23 mouse cellular contexts compared by ENCODE assay signal in genomic region chr19:11846333-11846732, GRCm38 (mm10). TPM values are rescaled to one million over a fixed set of nuclear protein-coding genes. Genes with fewer than 3 reads are reported as not detected.
"Had no signal": no experiment of that assay in that cellular context is flagged by ENCODE, and none has a peak within 500 bp of the region (broad histone marks: within the 10 kb centered on the region; RNA-seq: fewer than 3 reads in every experiment).

No protein-coding gene starts in this region.

- H3K4me2 ChIP-seq: kidney, embryonic 15.5 days; limb, embryonic 13.5 days; liver, embryonic 12.5 days; liver, embryonic 15.5 days; lung, embryonic 15.5 days; midbrain, embryonic 11.5 days had no signal

- H3K27me3 ChIP-seq: kidney, embryonic 15.5 days; limb, embryonic 13.5 days; liver, embryonic 12.5 days; liver, embryonic 15.5 days; lung, embryonic 15.5 days had no signal

- DNase-seq: kidney, postnatal 10 days; kidney, postnatal 36 days; liver; lung, adult 18-20 months; lung, postnatal 10 days; lung, postnatal 36 days; midbrain, embryonic 14.5 days; thymus, adult 2 months; thymus, postnatal 14 days; thymus, postnatal 4 days had no signal

- H3K36me3 ChIP-seq: kidney, embryonic 15.5 days; limb, embryonic 10.5 days; limb, embryonic 13.5 days; liver, embryonic 12.5 days; liver, embryonic 15.5 days; lung, embryonic 15.5 days had no signal

- H3K4me1 ChIP-seq: kidney, embryonic 15.5 days; limb, embryonic 10.5 days; limb, embryonic 13.5 days; liver, embryonic 12.5 days; liver, embryonic 15.5 days; lung, embryonic 15.5 days had no signal

- H3K27ac ChIP-seq: kidney, embryonic 15.5 days; limb, embryonic 10.5 days; limb, embryonic 13.5 days; liver, embryonic 12.5 days; liver, embryonic 15.5 days; lung, embryonic 15.5 days had no signal

- H3K4me3 ChIP-seq: kidney, embryonic 15.5 days; limb, embryonic 10.5 days; limb, embryonic 13.5 days; liver, embryonic 12.5 days; liver, embryonic 15.5 days; lung, embryonic 15.5 days had no signal

- H3K9ac ChIP-seq: kidney, embryonic 15.5 days; limb, embryonic 13.5 days; liver, embryonic 12.5 days; liver, embryonic 15.5 days; lung, embryonic 15.5 days had no signal

- ATAC-seq: liver, embryonic 12.5 days had no signal

- H3K9me3 ChIP-seq: kidney, embryonic 15.5 days; limb, embryonic 10.5 days; limb, embryonic 13.5 days; liver, embryonic 12.5 days; liver, embryonic 15.5 days; lung, embryonic 15.5 days had no signal

RNA-seq across cellular contexts. Expression of gene Olfr1417, which starts 7.3 kb away (rescaled TPM):
- polyA plus RNA-seq: kidney, embryonic 15.5 days; limb, embryonic 10.5 days; limb, embryonic 13.5 days; liver, embryonic 12.5 days; liver, embryonic 15.5 days; lung, embryonic 15.5 days; midbrain, embryonic 11.5 days; neural tube, embryonic 11.5 days; small intestine, adult 2 months; spleen, adult 2 months; thymus, adult 2 months had no signal

RNA-seq across cellular contexts. Expression of gene Olfr1418, which starts 14.5 kb away (rescaled TPM):
- polyA plus RNA-seq: kidney, embryonic 15.5 days; limb, embryonic 10.5 days; limb, embryonic 13.5 days; liver, embryonic 12.5 days; liver, embryonic 15.5 days; lung, embryonic 15.5 days; midbrain, embryonic 11.5 days; midbrain, embryonic 14.5 days; midbrain, postnatal 0 days; neural tube, embryonic 11.5 days; neural tube, embryonic 14.5 days; small intestine, adult 2 months; spleen, adult 2 months; stomach, embryonic 16.5 days; thymus, adult 2 months had no signal

RNA-seq across cellular contexts. Expression of gene Olfr1419, which starts 28.6 kb away (rescaled TPM):
- polyA plus RNA-seq: kidney, embryonic 15.5 days; limb, embryonic 10.5 days; limb, embryonic 13.5 days; liver, embryonic 12.5 days; liver, embryonic 15.5 days; lung, embryonic 15.5 days; midbrain, embryonic 11.5 days; midbrain, embryonic 14.5 days; midbrain, postnatal 0 days; neural tube, embryonic 11.5 days; neural tube, embryonic 14.5 days; small intestine, adult 2 months; spleen, adult 2 months; stomach, embryonic 16.5 days; thymus, adult 2 months had no signal

RNA-seq across cellular contexts. Expression of gene Olfr1420, which starts 40.0 kb away (rescaled TPM):
- polyA plus RNA-seq: limb, embryonic 10.5 days; limb, embryonic 13.5 days; liver, embryonic 12.5 days; liver, embryonic 15.5 days; midbrain, embryonic 14.5 days; midbrain, postnatal 0 days; neural tube, embryonic 11.5 days; small intestine, adult 2 months; spleen, adult 2 months; thymus, adult 2 months had no signal
